Comparison of ENCODE assay signal across 16 mouse cellular contexts in genomic region chr1:52986692-52987091, GRCm38 (mm10). TPM values are rescaled to one million over a fixed set of nuclear protein-coding genes. Genes with fewer than 3 reads are reported as not detected.
DNase-seq lines count a peak whose midpoint lies in the region; ATAC-seq and TF ChIP-seq lines count a peak whose summit lies in the region.
"Had no signal": no experiment of that assay in that cellular context is flagged by ENCODE, and none has a peak within 500 bp of the region (broad histone marks: within the 10 kb centered on the region; RNA-seq: fewer than 3 reads in every experiment).

No protein-coding gene starts in this region.

- no peak overlapping the region for H3K4me3 ChIP-seq in olfactory bulb, adult 2 months (ENCODE audit: insufficient read depth, low read depth, low read length)
- H3K4me3 ChIP-seq: limb, embryonic 13.5 days; megakaryocyte, embryonic 14.5 days had no signal

- TF ChIP-seq CTCF in olfactory bulb, adult 2 months (IDR thresholded peaks at IDR 0.05; ENCODE audit: insufficient read depth, low read depth, low read length) = no peak

- peak; percentile 99 for ATAC-seq in cerebellum, adult (ENCODE audit: insufficient number of reproducible peaks, low FRiP score, low TSS enrichment)
- ATAC-seq in erythroid progenitor cell, adult 5-6 weeks (replicated peaks; ENCODE audit: low FRiP score, poor library complexity, severe bottlenecking) = no peak
- ATAC-seq: intestine, embryonic 16.5 days had no signal

- H3K27ac ChIP-seq in olfactory bulb, adult 2 months (ENCODE audit: insufficient read depth, low read depth, low read length) = peak overlapping the region; percentile 96
- H3K27ac ChIP-seq: limb, embryonic 13.5 days had no signal

- no peak for DNase-seq in cerebellum, postnatal 4 days (ENCODE audit: low spot score in 2 of 2)
- peak; percentile 92 for DNase-seq in brain, adult 2 months (ENCODE audit: low read depth, low spot score)
- DNase-seq in cerebellum, postnatal 36 days = peak; percentile 36 to 61
- DNase-seq in thymus, postnatal 25 days = no peak
- no peak for DNase-seq in heart, adult 9 months (ENCODE audit: low spot score in 2 of 2)
- DNase-seq: adrenal gland, postnatal 10 days; heart, adult 11 months; heart, postnatal 14 days; lung, embryonic 14.5 days; spleen, adult 18-20 months had no signal

- WGBS in olfactory bulb, adult 2 months = 22% methylated on average over 5 of the region's 5 CpGs

- no peak for TF ChIP-seq POLR2A in olfactory bulb, adult 2 months (IDR thresholded peaks at IDR 0.05; ENCODE audit: insufficient read depth, low read depth, low read length)

- H3K4me1 ChIP-seq in olfactory bulb, adult 2 months (ENCODE audit: control insufficient read depth, insufficient read depth, low read length) = peaks cover 8% of the 10 kb centered on the region
- H3K4me1 ChIP-seq: limb, embryonic 13.5 days; megakaryocyte, embryonic 14.5 days had no signal

RNA-seq across cellular contexts. Expression of gene 1700019D03Rik, which starts 33.3 kb away (rescaled TPM):
- polyA plus RNA-seq in olfactory bulb, adult 2 months (2012; ENCODE audit: insufficient read depth, insufficient read length, low replicate concordance, missing spikeins) = not detected in 2 replicates
- total RNA-seq in erythroid progenitor cell, adult 5-6 weeks (2015; ENCODE audit: low replicate concordance) = not detected in 2 replicates
- total RNA-seq in erythroid progenitor cell, adult 5-6 weeks (2017; ENCODE audit: low replicate concordance) = not detected in 2 replicates

Comparison
In these comparisons a context has a peak if more than half of its experiments do, and no peak if none do; other contexts are left out.
1. DNase-seq: peak in brain, adult 2 months (single experiment) and cerebellum, postnatal 36 days (2 of 2); none in cerebellum, postnatal 4 days (0 of 2), thymus, postnatal 25 days (single experiment) and heart, adult 9 months (0 of 2).